8 mouse cellular contexts compared by ENCODE assay signal in genomic region chr6:124480295-124480694, GRCm38 (mm10). TPM values are rescaled to one million over a fixed set of nuclear protein-coding genes. Genes with fewer than 3 reads are reported as not detected.
DNase-seq lines count a peak whose midpoint lies in the region; ATAC-seq and TF ChIP-seq lines count a peak whose summit lies in the region.

No protein-coding gene starts in this region.

- DNase-seq in kidney, adult 2 months = peak; percentile 53
- DNase-seq in kidney, adult 18-20 months = no peak
- DNase-seq in 416B (ENCODE audit: low read depth) = peak; percentile 80
- no peak for DNase-seq in urinary bladder, postnatal 36 days (ENCODE audit: low spot score in 2 of 2)
- no peak for DNase-seq in layer of hippocampus, adult 9-10 months (ENCODE audit: low spot score)
- no peak for DNase-seq in urinary bladder, postnatal 14 days (ENCODE audit: low spot score)

- no peak overlapping the region for H3K27ac ChIP-seq in kidney, adult 2 months (ENCODE audit: insufficient read depth, low read depth, low read length)
- H3K27ac ChIP-seq in hindbrain, embryonic 16.5 days (ENCODE audit: low read depth, low read length) = no peak overlapping the region

- no peak overlapping the region for H3K4me2 ChIP-seq in hindbrain, embryonic 16.5 days (ENCODE audit: low read length)

- H3K27me3 ChIP-seq in kidney, adult 2 months (replicated peaks; ENCODE audit: control insufficient read depth, insufficient read depth, low read length) = no peaks in the 10 kb centered on the region
- no peaks in the 10 kb centered on the region for H3K27me3 ChIP-seq in E14TG2a.4 (ENCODE audit: insufficient read depth, low read length)
- H3K27me3 ChIP-seq in hindbrain, embryonic 16.5 days (replicated peaks; ENCODE audit: control insufficient read depth, insufficient read depth, low read length) = no peaks in the 10 kb centered on the region

- no peak overlapping the region for H3K9ac ChIP-seq in hindbrain, embryonic 16.5 days (ENCODE audit: low read depth, low read length)

- H3K4me3 ChIP-seq in kidney, adult 2 months (ENCODE audit: insufficient read depth, low read depth, low read length) = no peak overlapping the region
- no peak overlapping the region for H3K4me3 ChIP-seq in E14TG2a.4 (replicated peaks; ENCODE audit: low read length)
- no peak overlapping the region for H3K4me3 ChIP-seq in hindbrain, embryonic 16.5 days (ENCODE audit: low read length)

- H3K36me3 ChIP-seq in kidney, adult 2 months (ENCODE audit: control insufficient read depth, insufficient read depth, low read length) = no peaks in the 10 kb centered on the region
- H3K36me3 ChIP-seq in E14TG2a.4 (ENCODE audit: insufficient read depth, low read length) = peaks cover 17% of the 10 kb centered on the region
- no peaks in the 10 kb centered on the region for H3K36me3 ChIP-seq in hindbrain, embryonic 16.5 days (ENCODE audit: control insufficient read depth, insufficient read depth, low read length)

- no peak for TF ChIP-seq POLR2A in kidney, adult 2 months (IDR thresholded peaks at IDR 0.05; ENCODE audit: low read depth, low read length)

- TF ChIP-seq CTCF in kidney, adult 2 months (conservative IDR thresholded peaks at IDR 0.05; ENCODE audit: insufficient read depth, insufficient read length, low read depth, low read length) = no peak
- TF ChIP-seq CTCF in E14TG2a.4 (conservative IDR thresholded peaks at IDR 0.05; ENCODE audit: low read length) = peak; percentile 84

- WGBS in kidney, adult 2 months = 34% methylated on average over 4 of the region's 4 CpGs
- 50% methylated on average over 4 of the region's 4 CpGs for whole genome bisulfite sequencing in hindbrain, embryonic 16.5 days

- peaks cover 15% of the 10 kb centered on the region; the same call in 1 of the 2 replicates for H3K4me1 ChIP-seq in kidney, adult 2 months (ENCODE audit: control insufficient read depth, insufficient read depth, low read length)
- peaks cover 71% of the 10 kb centered on the region for H3K4me1 ChIP-seq in E14TG2a.4 (replicated peaks; ENCODE audit: low read depth, low read length)
- H3K4me1 ChIP-seq in hindbrain, embryonic 16.5 days (ENCODE audit: control insufficient read depth, insufficient read depth, low read depth, low read length) = no peaks in the 10 kb centered on the region

- 0 out of 2 replicates have a peak, but pooled peaks have one; percentile 18 for ATAC-seq in hindbrain, embryonic 16.5 days

- no peaks in the 10 kb centered on the region for H3K9me3 ChIP-seq in E14TG2a.4 (ENCODE audit: low read length)
- H3K9me3 ChIP-seq in hindbrain, embryonic 16.5 days (ENCODE audit: control insufficient read depth, low read length) = no peaks in the 10 kb centered on the region

RNA-seq across cellular contexts. Expression of gene C1rl, which starts 12.6 kb away (rescaled TPM):
- 14.2 and 14.3 TPM in 2 replicates for polyA plus RNA-seq in kidney, adult 2 months (2012; rRNA removed)
- 0.26 and 0.39 TPM in 2 replicates for polyA plus RNA-seq in hindbrain, embryonic 16.5 days (2015; fragmentation: Nextera tagmentation; extraction: Ambion mirVana)

RNA-seq across cellular contexts. Expression of gene Clstn3, which starts 15.7 kb away (rescaled TPM):
- polyA plus RNA-seq in kidney, adult 2 months (2012; rRNA removed) = 12.6 and 15.5 TPM in 2 replicates
- 174 and 180 TPM in 2 replicates for polyA plus RNA-seq in hindbrain, embryonic 16.5 days (2015; fragmentation: Nextera tagmentation; extraction: Ambion mirVana)

RNA-seq across cellular contexts. Expression of gene C1ra, which starts 31.9 kb away (rescaled TPM):
- 24.8 and 26.5 TPM in 2 replicates for polyA plus RNA-seq in kidney, adult 2 months (2012; rRNA removed)
- polyA plus RNA-seq in hindbrain, embryonic 16.5 days (2015; fragmentation: Nextera tagmentation; extraction: Ambion mirVana) = 0.23 and 0.70 TPM in 2 replicates

Comparison
In these comparisons a context has a peak if more than half of its experiments do, and no peak if none do; other contexts are left out.
1. DNase-seq: peak in kidney, adult 2 months (single experiment) and 416B (single experiment); none in kidney, adult 18-20 months (single experiment), urinary bladder, postnatal 36 days (0 of 2), layer of hippocampus, adult 9-10 months (single experiment) and urinary bladder, postnatal 14 days (single experiment).
2. RNA of gene C1rl, which starts 12.6 kb away (polyA plus RNA-seq): 14.2 to 14.3 TPM in kidney, adult 2 months; 0.26 to 0.39 TPM in hindbrain, embryonic 16.5 days; every median in the first group is over 10 times any median in the second.
3. RNA of gene Clstn3, which starts 15.7 kb away (polyA plus RNA-seq): 174 to 180 TPM in hindbrain, embryonic 16.5 days; 12.6 to 15.5 TPM in kidney, adult 2 months; every median in the first group is over 10 times any median in the second.
4. RNA of gene C1ra, which starts 31.9 kb away (polyA plus RNA-seq): 24.8 to 26.5 TPM in kidney, adult 2 months; 0.23 to 0.70 TPM in hindbrain, embryonic 16.5 days; every median in the first group is over 10 times any median in the second.